Mouse (Mus musculus): ENCODE data around the gene Adnp. TPM values are rescaled to one million over a fixed set of nuclear protein-coding genes. Genes with fewer than 3 reads are reported as not detected.

The Adnp gene
- polyA plus RNA-seq, 1 experiment, result 8.2 TPM

GRCm38 (mm10) chr2:168242841-168243240 lies 35.9 kb upstream of the Adnp start:
- no peak overlapping the region for H3ac ChIP-seq (ENCODE audit: control insufficient read depth, insufficient read length)
- H3K36me3 ChIP-seq (ENCODE audit: control insufficient read depth, insufficient read depth), result no peaks in the 10 kb centered on the region
- no peak for TF ChIP-seq TCF3 (IDR thresholded peaks at IDR 0.05; ENCODE audit: insufficient read length, low read depth)
- no peak for TF ChIP-seq POLR2A (IDR thresholded peaks at IDR 0.05; ENCODE audit: insufficient read length, low read depth)
- TF ChIP-seq MAX (IDR thresholded peaks at IDR 0.05; ENCODE audit: low read depth), result no peak
- TF ChIP-seq CEBPB (IDR thresholded peaks at IDR 0.05; ENCODE audit: insufficient read depth, poor library complexity, severe bottlenecking), result no peak
- no peak for TF ChIP-seq USF1 (IDR thresholded peaks at IDR 0.05; ENCODE audit: low read depth)
- no peak for TF ChIP-seq SRF (IDR thresholded peaks at IDR 0.05; ENCODE audit: control insufficient read depth, insufficient read length, low read depth)
- TF ChIP-seq MYOD1 (IDR thresholded peaks at IDR 0.05; ENCODE audit: control insufficient read depth in 1 of 3, insufficient read length in 2 of 3, low read depth in 2 of 3), result no peak
- no peak for TF ChIP-seq REST (IDR thresholded peaks at IDR 0.05; ENCODE audit: insufficient read depth, insufficient read length)
- no peak for TF ChIP-seq POLR2AphosphoS2 (IDR thresholded peaks at IDR 0.05; ENCODE audit: insufficient read length, low read depth)
- no peak for TF ChIP-seq TCF12 (IDR thresholded peaks at IDR 0.05; ENCODE audit: insufficient read depth, poor library complexity, severe bottlenecking)
- no peak for TF ChIP-seq E2F4 (IDR thresholded peaks at IDR 0.05; ENCODE audit: insufficient read depth)
- no peak for TF ChIP-seq MYOG (IDR thresholded peaks at IDR 0.05; ENCODE audit: control insufficient read depth in 1 of 3, insufficient read depth in 1 of 3, insufficient read length in 2 of 3, low read depth in 2 of 3)
- peaks cover 29% of the 10 kb centered on the region for H3K27me3 ChIP-seq (ENCODE audit: control insufficient read depth, insufficient read depth, insufficient read length)
- H3K79me2 ChIP-seq (ENCODE audit: control insufficient read depth, insufficient read depth), result no peaks in the 10 kb centered on the region
- no peak overlapping the region for H3K4me3 ChIP-seq
- H3K4me2 ChIP-seq (ENCODE audit: low read depth), result no peak overlapping the region

- TF ChIP-seq TCF3 (IDR thresholded peaks at IDR 0.05; ENCODE audit: insufficient read length, low read depth) (no peak), TCF12 (IDR thresholded peaks at IDR 0.05; ENCODE audit: insufficient read depth, poor library complexity, severe bottlenecking) (no peak), SRF (IDR thresholded peaks at IDR 0.05; ENCODE audit: control insufficient read depth, insufficient read length, low read depth) (no peak), MYOG (IDR thresholded peaks at IDR 0.05; ENCODE audit: control insufficient read depth in 1 of 3, insufficient read depth in 1 of 3, insufficient read length in 2 of 3, low read depth in 2 of 3) (no peak), CEBPB (IDR thresholded peaks at IDR 0.05; ENCODE audit: insufficient read depth, poor library complexity, severe bottlenecking) (no peak), MYOD1 (IDR thresholded peaks at IDR 0.05; ENCODE audit: control insufficient read depth in 1 of 3, insufficient read length in 2 of 3, low read depth in 2 of 3) (no peak), USF1 (IDR thresholded peaks at IDR 0.05; ENCODE audit: low read depth) (no peak), E2F4 (IDR thresholded peaks at IDR 0.05; ENCODE audit: insufficient read depth) (no peak)
- Histone ChIP-seq H3K4me3 (no peak overlapping the region), H3K79me2 (ENCODE audit: control insufficient read depth, insufficient read depth) (no peaks in the 10 kb centered on the region), H3K27me3 (ENCODE audit: control insufficient read depth, insufficient read depth, insufficient read length) (peaks cover 4% of the 10 kb centered on the region), H3K36me3 (ENCODE audit: control insufficient read depth, insufficient read depth) (no peaks in the 10 kb centered on the region), H3K4me2 (ENCODE audit: low read depth) (no peak overlapping the region), H3ac (ENCODE audit: control insufficient read depth, insufficient read length) (no peak overlapping the region)
These were observed 31.4 kb upstream of the Adnp start for GRCm38 (mm10) chr2:168238335-168238734.

GRCm38 (mm10) chr2:168233286-168233685 lies 26.4 kb upstream of the Adnp start:
- no peaks in the 10 kb centered on the region for H3K36me3 ChIP-seq (ENCODE audit: control insufficient read depth, insufficient read depth)
- H3K79me2 ChIP-seq (ENCODE audit: control insufficient read depth, insufficient read depth), result peaks cover 26% of the 10 kb centered on the region
- H3ac ChIP-seq (ENCODE audit: control insufficient read depth, insufficient read length), result no peak overlapping the region
- no peak for TF ChIP-seq SRF (IDR thresholded peaks at IDR 0.05; ENCODE audit: control insufficient read depth, insufficient read length, low read depth)
- no peak for TF ChIP-seq TCF12 (IDR thresholded peaks at IDR 0.05; ENCODE audit: insufficient read depth, poor library complexity, severe bottlenecking)
- no peak for TF ChIP-seq POLR2AphosphoS2 (IDR thresholded peaks at IDR 0.05; ENCODE audit: insufficient read length, low read depth)
- TF ChIP-seq MAX (IDR thresholded peaks at IDR 0.05; ENCODE audit: low read depth), result no peak
- no peak for TF ChIP-seq USF1 (IDR thresholded peaks at IDR 0.05; ENCODE audit: low read depth)
- TF ChIP-seq E2F4 (IDR thresholded peaks at IDR 0.05; ENCODE audit: insufficient read depth), result no peak
- TF ChIP-seq TCF3 (IDR thresholded peaks at IDR 0.05; ENCODE audit: insufficient read length, low read depth), result no peak
- H3K4me2 ChIP-seq (ENCODE audit: low read depth), result no peak overlapping the region
- peaks cover under 1% of the 10 kb centered on the region for H3K27me3 ChIP-seq (ENCODE audit: control insufficient read depth, insufficient read depth, insufficient read length)
- H3K4me3 ChIP-seq, result no peak overlapping the region

- TF ChIP-seq E2F4 (IDR thresholded peaks at IDR 0.05; ENCODE audit: insufficient read depth), result no peak
- TF ChIP-seq MAX (IDR thresholded peaks at IDR 0.05; ENCODE audit: low read depth), result no peak
- no peak for TF ChIP-seq MYOG (IDR thresholded peaks at IDR 0.05; ENCODE audit: control insufficient read depth in 1 of 3, insufficient read depth in 1 of 3, insufficient read length in 2 of 3, low read depth in 2 of 3)
- peaks cover 4% of the 10 kb centered on the region for H3K36me3 ChIP-seq (ENCODE audit: control insufficient read depth, insufficient read depth)
- no peak overlapping the region for H3K4me3 ChIP-seq
- peak overlapping the region; percentile 82 for H3ac ChIP-seq (ENCODE audit: control insufficient read depth, insufficient read length)
- H3K4me2 ChIP-seq (ENCODE audit: low read depth), result peak overlapping the region; percentile 48
- no peaks in the 10 kb centered on the region for H3K27me3 ChIP-seq (ENCODE audit: control insufficient read depth, insufficient read depth, insufficient read length)
- H3K79me2 ChIP-seq (ENCODE audit: control insufficient read depth, insufficient read depth), result peaks cover 44% of the 10 kb centered on the region
These were observed 24.5 kb upstream of the Adnp start for GRCm38 (mm10) chr2:168231471-168231829.

- TF ChIP-seq POLR2A (IDR thresholded peaks at IDR 0.05; ENCODE audit: insufficient read length, low read depth), result no peak
- TF ChIP-seq USF1 (IDR thresholded peaks at IDR 0.05; ENCODE audit: low read depth), result no peak
- TF ChIP-seq MAX (IDR thresholded peaks at IDR 0.05; ENCODE audit: low read depth), result no peak
- peak; percentile 13 for TF ChIP-seq POLR2AphosphoS2 (IDR thresholded peaks at IDR 0.05; ENCODE audit: insufficient read length, low read depth)
- TF ChIP-seq CEBPB (IDR thresholded peaks at IDR 0.05; ENCODE audit: insufficient read depth, poor library complexity, severe bottlenecking), result no peak
- no peak for TF ChIP-seq TCF12 (IDR thresholded peaks at IDR 0.05; ENCODE audit: insufficient read depth, poor library complexity, severe bottlenecking)
- peak in 2 of 3 experiments; percentile 29 to 42 for TF ChIP-seq MYOG (IDR thresholded peaks at IDR 0.05; ENCODE audit: control insufficient read depth in 1 of 3, insufficient read depth in 1 of 3, insufficient read length in 2 of 3, low read depth in 2 of 3)
- no peak for TF ChIP-seq TCF3 (IDR thresholded peaks at IDR 0.05; ENCODE audit: insufficient read length, low read depth)
- TF ChIP-seq E2F4 (IDR thresholded peaks at IDR 0.05; ENCODE audit: insufficient read depth), result no peak
- no peak for TF ChIP-seq SRF (IDR thresholded peaks at IDR 0.05; ENCODE audit: control insufficient read depth, insufficient read length, low read depth)
- TF ChIP-seq REST (IDR thresholded peaks at IDR 0.05; ENCODE audit: insufficient read depth, insufficient read length), result no peak
- TF ChIP-seq MYOD1 (IDR thresholded peaks at IDR 0.05; ENCODE audit: control insufficient read depth in 1 of 3, insufficient read length in 2 of 3, low read depth in 2 of 3), result peak in 1 of 3 experiments; percentile 6
- Histone ChIP-seq H3K79me2 (ENCODE audit: control insufficient read depth, insufficient read depth) (peaks cover 44% of the 10 kb centered on the region), H3K4me3 (peak overlapping the region; percentile 96), H3ac (ENCODE audit: control insufficient read depth, insufficient read length) (peak overlapping the region; percentile 82), H3K4me2 (ENCODE audit: low read depth) (peak overlapping the region; percentile 48), H3K27me3 (ENCODE audit: control insufficient read depth, insufficient read depth, insufficient read length) (no peaks in the 10 kb centered on the region), H3K36me3 (ENCODE audit: control insufficient read depth, insufficient read depth) (peaks cover 5% of the 10 kb centered on the region)
These were observed 24.0 kb upstream of the Adnp start for GRCm38 (mm10) chr2:168230773-168231470.

All from myocyte (in vitro differentiated cells).